Comparison of ENCODE assay signal across 8 mouse cellular contexts in the genomic region with DNA sequence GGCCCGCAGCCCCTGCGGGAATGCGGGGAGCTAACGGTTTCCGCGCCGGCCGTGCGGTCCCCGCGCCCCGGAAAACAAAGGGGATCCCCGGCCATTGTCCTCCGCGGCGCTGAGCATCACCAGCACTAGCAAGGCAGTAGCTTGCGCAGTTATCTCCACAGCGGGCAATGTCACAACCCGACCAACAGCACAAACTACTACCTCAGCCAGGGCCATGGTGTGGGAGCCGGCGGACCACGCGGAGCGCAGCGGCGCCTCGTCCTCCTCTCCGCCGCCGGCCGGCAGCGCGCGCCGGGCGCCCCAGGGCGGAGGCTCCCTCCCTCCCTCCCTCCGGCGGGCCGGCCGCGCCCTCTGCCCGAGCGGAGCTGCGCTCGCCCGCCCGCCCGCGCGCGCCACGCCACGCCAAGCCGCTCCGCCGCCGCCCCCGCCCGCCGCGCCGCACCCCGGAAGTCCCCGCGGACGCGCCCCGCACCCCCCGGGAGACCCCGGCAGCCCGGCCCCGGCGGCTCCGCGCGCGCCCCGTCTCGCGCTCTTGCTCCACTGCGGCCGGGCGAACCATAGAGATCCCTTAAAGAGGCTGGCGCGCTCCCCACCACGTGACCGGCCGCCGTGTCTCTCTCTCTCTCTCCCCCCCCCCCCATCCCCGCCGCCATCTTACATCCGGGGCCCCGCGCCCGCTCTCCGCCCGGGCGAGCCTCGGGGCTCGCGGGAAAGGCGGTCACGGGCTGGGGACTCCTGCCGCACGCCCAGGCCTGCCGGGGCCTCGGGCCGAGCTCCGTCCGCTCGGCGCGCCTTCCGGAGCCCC.
A peak's percentile ranks its signal among the peaks of the same experiment; 100 is the strongest.
DNase-seq lines count a peak whose midpoint lies in the region; ATAC-seq lines count a peak whose summit lies in the region.

No protein-coding gene starts in this region.

- H3K9ac ChIP-seq in intestine, embryonic 14.5 days (ENCODE audit: low read length) = peak overlapping the region; percentile 100

- peak; percentile 87 for ATAC-seq in intestine, embryonic 14.5 days (replicated peaks; ENCODE audit: low FRiP score, low TSS enrichment, low read depth)

- DNase-seq in adrenal gland, adult 18-20 months (ENCODE audit: low spot score in 2 of 2) = peak; percentile 78 to 85
- peak; percentile 87 for DNase-seq in embryo, embryonic 10 days (ENCODE audit: low spot score)
- peak; percentile 89 for DNase-seq in gastrocnemius, postnatal 14 days
- DNase-seq in intestine, embryonic 14.5 days (ENCODE audit: low spot score) = peak; percentile 89
- DNase-seq in left cerebral cortex, postnatal 36 days (ENCODE audit: low spot score in 2 of 2) = peak; percentile 82 to 85
- DNase-seq in mesoderm, embryonic 11.5 days (ENCODE audit: low read depth, low spot score) = peak; percentile 82
- DNase-seq in right cerebral cortex, postnatal 14 days = peak; percentile 85
- peak; percentile 80 for DNase-seq in urinary bladder, postnatal 25 days (ENCODE audit: low spot score)

- no peaks in the 10 kb centered on the region for H3K9me3 ChIP-seq in intestine, embryonic 14.5 days (ENCODE audit: control insufficient read depth, low read length)

- peaks cover 9% of the 10 kb centered on the region for H3K36me3 ChIP-seq in intestine, embryonic 14.5 days (ENCODE audit: control insufficient read depth, insufficient read depth, low read length)

- peak overlapping the region; percentile 100 for H3K27ac ChIP-seq in intestine, embryonic 14.5 days (ENCODE audit: low read depth)

- intact Hi-C loops in gastrocnemius, postnatal 14 days (cut with DNase I; ENCODE audit: low total_unique reads) = loop anchor here (5.0 kb wide), 1 partner anchor 178 kb away; no protein-coding TSS in a partner anchor
- intact Hi-C loops in left cerebral cortex, postnatal 36 days (cut with DNase I) = loop anchor here (5.0 kb wide), 4 partner anchors 53 to 308 kb away; a partner anchor contains a TSS

- WGBS in intestine, embryonic 14.5 days = under 1% methylated on average over 38 of the region's 115 CpGs

- H3K4me2 ChIP-seq in intestine, embryonic 14.5 days (ENCODE audit: low read length) = peak overlapping the region; percentile 69

- H3K27me3 ChIP-seq in intestine, embryonic 14.5 days (replicated peaks; ENCODE audit: control insufficient read depth, insufficient read depth, low read length) = no peaks in the 10 kb centered on the region

- peaks cover 21% of the 10 kb centered on the region; the same call in 1 of the 2 replicates for H3K4me1 ChIP-seq in intestine, embryonic 14.5 days (replicated peaks; ENCODE audit: control insufficient read depth, insufficient read depth, low read length)

- peak overlapping the region; percentile 93 for H3K4me3 ChIP-seq in intestine, embryonic 14.5 days (ENCODE audit: low read depth, low read length)

Comparison
In these comparisons a context has a peak if more than half of its experiments do, and no peak if none do; other contexts are left out.
1. Peak in every context shown above with its lines: DNase-seq, ATAC-seq, H3K4me3 ChIP-seq and H3K27ac ChIP-seq.